Mouse (Mus musculus) liver, postnatal 0 days (tissue): ENCODE measurements at regions not wholly inside any gene's neighbourhood (a gene's known extent, or its start where the extent isn't known, plus 50 kb on each side); places are given as distances from the start of the nearest gene placed in this dataset.

Experiments
- CTCF ChIP-seq: sonication (generic); IDR thresholded peaks from 2 replicates; pipeline ENCODE4 v1.5.1; 2016; ENCODE audit warnings: antibody characterized with exemption, low read depth
- EP300 ChIP-seq: IDR thresholded peaks from 2 replicates; pipeline ENCODE4 v1.6.1; 2016; ENCODE audit warnings: antibody characterized with exemption, low read depth, mild to moderate bottlenecking

GRCm38 (mm10) chr13:78310837-78311236 is 111.3 kb upstream of the Nr2f1 start:
- TF ChIP-seq EP300 (no peak), CTCF (no peak)
